Mouse (Mus musculus) brain, embryonic 14.5 days (tissue): ENCODE measurements around the gene Cyth3.

Experiments used
- CTCF ChIP-seq: fragments of 200-500 bp; IDR thresholded peaks from 2 replicates; pipeline ENCODE4 v1.5.1; 2012; ENCODE audit warnings: inconsistent platforms, mild to moderate bottlenecking, moderate library complexity, borderline replicate concordance; ENCODE audit not compliant: insufficient read depth, insufficient read length; ENCODE audit errors: extremely low read depth
- POLR2A ChIP-seq: fragments of 200-500 bp; IDR thresholded peaks from 2 replicates; pipeline ENCODE4 v1.6.1; 2012; ENCODE audit warnings: mild to moderate bottlenecking, inconsistent platforms, borderline replicate concordance; ENCODE audit not compliant: poor library complexity, insufficient read depth, insufficient read length, severe bottlenecking; ENCODE audit errors: extremely low read depth

- no peak for TF ChIP-seq CTCF
- no peak for TF ChIP-seq POLR2A
These were observed 3.8 kb downstream of the Cyth3 start for GRCm38 (mm10) chr5:143625940-143626588.
